Mouse (Mus musculus) left cerebral cortex, adult 9 months (tissue): ENCODE results near the gene Lrrc1.
A peak's percentile ranks its signal among the peaks of the same experiment; 100 is the strongest.
"Not testable (repeated sequence)": the region's sequence is repeated elsewhere in the genome, so short reads cannot be mapped to it uniquely, and the experiment has no call there.

Experiments
- DNase-seq, 2 experiments: peaks; one replicate each; pipeline ENCODE4 v3.0.0; 2022; ENCODE audit warnings: low spot score in 2 of 2

The Lrrc1 gene

GRCm38 (mm10) chr9:77544354-77545067, at the start of gene Lrrc1:
TSS of gene Lrrc1 (minus strand) at chr9:77544870.
- peak; percentile 45 to 78 for DNase-seq

DNA sequence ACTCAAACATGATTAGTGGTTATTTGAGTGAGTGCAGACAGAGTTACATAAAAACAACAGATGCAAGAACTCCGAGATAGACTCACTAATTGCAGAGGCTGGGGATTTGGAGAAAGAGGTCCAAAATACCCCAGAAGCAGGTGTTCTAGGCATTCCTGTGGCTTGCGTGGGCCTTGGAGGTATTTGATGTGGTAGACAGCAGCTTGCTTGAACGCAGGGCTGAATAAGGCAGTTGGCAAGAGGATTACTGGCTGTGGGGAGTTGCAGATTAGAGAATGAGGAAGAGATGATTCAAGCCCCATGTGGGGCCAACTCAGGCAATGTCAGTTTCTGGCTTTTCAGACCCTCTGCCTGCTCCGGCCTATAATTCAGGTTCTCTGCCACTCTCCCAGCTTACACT, 47.8 kb upstream of the Lrrc1 start:
- DNase-seq, result peak in 1 of 2 experiments; percentile 17

DNA sequence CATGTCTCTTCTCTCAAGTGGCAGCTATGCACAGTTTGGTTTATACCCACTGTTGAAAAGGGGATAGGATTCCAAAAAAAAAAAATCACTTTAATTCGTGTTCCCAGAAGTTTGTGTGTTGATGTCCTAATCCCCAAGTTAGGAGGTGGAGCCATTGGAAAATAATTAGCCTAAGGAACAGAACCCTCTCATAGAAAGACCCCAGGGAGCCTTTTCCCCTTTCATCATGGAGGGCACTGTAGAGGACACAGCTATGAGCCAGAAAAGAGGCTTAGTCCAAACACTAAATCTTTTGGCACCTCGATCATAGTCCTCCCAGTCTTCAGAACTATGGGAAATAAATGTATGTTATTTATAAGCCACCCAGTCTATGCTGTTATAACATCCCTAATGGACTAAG, 44.8 kb upstream of the Lrrc1 start:
- DNase-seq, result no peak

- no peak for DNase-seq
Observed at GRCm38 (mm10) chr9:77587616-77588015, 42.9 kb upstream of the Lrrc1 start.

DNA sequence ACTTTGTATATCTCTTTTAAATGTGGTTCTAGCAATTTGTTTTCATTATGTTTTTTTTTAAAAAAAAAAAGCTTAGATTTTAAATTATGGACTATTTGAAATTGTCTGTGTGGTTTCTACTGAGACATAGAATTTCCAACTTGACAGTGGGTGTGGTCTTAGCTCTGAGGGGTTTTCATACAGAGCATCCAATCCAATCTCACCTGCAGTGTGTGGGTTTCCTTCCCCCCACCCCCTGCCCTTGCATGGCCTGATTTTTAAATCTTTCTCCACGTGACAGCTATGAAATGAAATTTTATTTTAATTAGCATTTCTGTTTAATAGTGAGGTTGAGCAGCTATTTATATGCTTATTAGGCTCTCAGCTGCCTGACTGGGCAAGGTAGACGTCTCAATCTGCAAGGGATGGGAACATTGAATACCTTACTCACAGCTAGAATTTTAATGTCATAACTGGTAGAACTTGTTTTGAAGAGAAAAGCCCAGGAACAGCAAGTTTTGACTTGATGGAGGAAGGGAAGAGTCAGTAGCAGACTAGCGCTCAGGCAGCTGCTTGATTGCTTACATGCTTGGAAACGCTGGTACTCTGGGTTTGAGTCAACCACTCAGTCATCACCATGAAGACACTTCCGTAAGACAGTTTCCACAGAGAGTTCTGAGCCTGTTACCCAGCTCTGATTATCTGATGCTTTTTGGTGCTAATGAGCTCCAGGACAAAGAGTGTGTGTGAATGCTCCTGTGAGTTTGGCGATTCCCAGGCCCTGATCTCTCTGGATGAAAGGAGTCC, 42.3 kb upstream of the Lrrc1 start:
- no peak for DNase-seq

DNA sequence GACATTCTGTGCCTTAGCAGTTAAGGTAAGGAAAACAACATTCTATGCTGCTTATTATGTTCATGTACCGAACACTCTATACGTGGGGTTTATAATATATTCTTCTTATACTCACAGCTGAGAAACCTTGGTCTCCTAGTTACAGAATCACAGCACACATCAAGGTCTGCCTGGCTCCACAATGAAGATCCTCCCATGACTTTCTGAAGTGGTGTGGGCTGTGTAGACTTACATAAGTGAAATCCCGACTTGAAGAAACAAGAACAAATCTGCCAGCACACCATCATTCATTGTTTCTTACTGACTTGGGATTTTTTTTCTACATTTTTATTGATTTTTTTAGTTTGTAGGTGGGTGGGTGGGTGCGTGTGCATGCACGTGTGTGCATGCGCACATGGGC, 40.1 kb upstream of the Lrrc1 start:
- DNase-seq, result no peak

DNA sequence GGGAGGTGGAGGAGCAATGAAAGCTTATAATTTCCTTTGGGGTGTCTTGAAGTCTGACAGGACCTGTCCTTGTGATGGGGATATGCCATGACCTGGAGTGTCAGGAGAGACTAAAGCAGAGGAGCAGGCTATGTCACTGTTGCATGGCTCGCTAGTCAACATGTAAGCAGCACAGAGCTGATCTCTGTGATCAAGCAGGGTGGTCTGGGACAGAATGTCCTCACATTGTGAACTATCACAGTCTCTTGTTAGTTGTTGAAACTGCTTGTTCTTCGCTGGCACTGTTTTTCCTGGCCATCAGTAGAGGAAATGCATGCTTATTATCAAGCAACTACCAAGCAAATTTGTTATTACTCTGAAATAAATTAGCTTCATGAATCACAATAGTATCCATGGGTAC, 38.6 kb upstream of the Lrrc1 start:
- DNase-seq, result no peak

- DNase-seq, result no peak
Observed at GRCm38 (mm10) chr9:77579827-77580226, 35.2 kb upstream of the Lrrc1 start.

- no peak for DNase-seq
Observed at GRCm38 (mm10) chr9:77577931-77578330, 33.3 kb upstream of the Lrrc1 start.

GRCm38 (mm10) chr9:77577409-77577808, 32.7 kb upstream of the Lrrc1 start:
- no peak for DNase-seq

- DNase-seq, result no peak
Observed at GRCm38 (mm10) chr9:77576320-77576719, 31.6 kb upstream of the Lrrc1 start.

DNA sequence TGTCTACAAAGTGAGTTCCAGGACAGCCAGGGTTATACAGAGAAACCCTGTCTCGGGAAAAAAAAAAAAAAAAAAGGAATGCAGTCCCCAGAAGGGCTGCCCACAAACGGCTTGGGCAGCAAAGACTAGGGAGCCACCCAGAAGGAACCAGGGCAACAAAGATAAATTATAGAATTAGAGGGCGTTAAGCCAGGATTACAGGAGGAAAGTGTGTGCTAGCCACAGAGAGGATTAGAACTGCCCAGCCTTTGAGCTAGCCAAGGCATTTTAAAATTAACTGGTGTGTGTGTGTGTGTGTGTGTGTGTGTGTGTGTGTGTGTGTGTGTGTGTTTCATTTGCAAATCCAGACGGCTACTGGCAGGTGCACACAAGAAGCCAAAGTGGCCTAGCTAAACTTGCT, 30.3 kb upstream of the Lrrc1 start:
- not testable (repeated sequence) for DNase-seq

GRCm38 (mm10) chr9:77571851-77572250, 27.2 kb upstream of the Lrrc1 start:
- DNase-seq, result no peak

GRCm38 (mm10) chr9:77568789-77569506, 24.3 kb upstream of the Lrrc1 start:
- no peak for DNase-seq

GRCm38 (mm10) chr9:77561827-77562226, 17.2 kb upstream of the Lrrc1 start:
- DNase-seq, result no peak

DNA sequence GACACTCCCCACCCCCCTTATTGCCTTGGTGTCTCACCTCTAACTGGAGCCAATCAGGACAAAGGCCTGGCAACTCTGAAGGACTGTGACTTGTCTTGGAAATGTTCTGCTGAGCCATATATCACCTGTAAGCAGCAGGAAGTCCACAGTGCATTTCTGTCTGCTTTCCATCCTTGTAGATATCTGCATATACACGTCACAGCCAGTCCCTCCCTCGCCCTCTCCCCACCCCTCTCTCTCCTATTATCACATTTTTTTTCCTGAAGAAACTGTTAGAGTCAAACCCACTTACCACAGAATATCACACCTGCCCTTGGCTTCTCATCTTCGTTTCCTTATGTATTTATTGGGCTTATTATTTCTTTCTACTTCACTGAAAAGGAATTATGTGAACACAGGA, 13.3 kb upstream of the Lrrc1 start:
- DNase-seq, result no peak

- DNase-seq, result no peak
Observed at GRCm38 (mm10) chr9:77557181-77557580, 12.5 kb upstream of the Lrrc1 start.

GRCm38 (mm10) chr9:77556435-77556834, 11.8 kb upstream of the Lrrc1 start:
- no peak for DNase-seq

- no peak for DNase-seq
Observed at GRCm38 (mm10) chr9:77553465-77553864, 8.8 kb upstream of the Lrrc1 start.

- no peak for DNase-seq
Observed at GRCm38 (mm10) chr9:77551036-77551512, 6.4 kb upstream of the Lrrc1 start.

- DNase-seq, result no peak
Observed at GRCm38 (mm10) chr9:77546010-77546409, 1.3 kb upstream of the Lrrc1 start.

DNA sequence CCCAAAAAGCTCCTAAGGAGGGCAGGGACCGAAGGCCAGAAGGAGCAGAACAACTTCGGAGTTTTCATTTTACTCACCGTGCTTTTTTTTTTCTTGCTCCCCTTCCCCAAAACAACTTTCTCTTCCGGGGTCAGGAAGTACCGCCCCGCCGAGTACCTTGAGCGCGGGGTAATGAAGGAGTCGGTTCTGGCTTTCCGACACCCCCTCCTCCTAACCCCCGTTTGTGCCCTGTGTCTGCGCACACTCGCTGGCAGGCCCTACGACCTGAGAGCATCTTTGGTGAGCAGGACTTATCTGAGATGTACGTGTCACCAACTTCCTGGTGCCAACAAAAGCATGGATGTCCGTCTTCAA, 375 bp upstream of the Lrrc1 start:
- DNase-seq, result no peak
